Mouse (Mus musculus) right cerebral cortex, adult 18-20 months (tissue): ENCODE results near the gene Epo.
A peak's percentile ranks its signal among the peaks of the same experiment; 100 is the strongest.

ENCODE experiments used
- DNase-seq: peaks from one replicate; pipeline ENCODE4 v3.0.0; 2022; ENCODE audit warnings: mixed read lengths

Gene Epo

GRCm38 (mm10) chr5:137539291-137539801, 6.3 kb upstream of the Epo start:
- DNase-seq, result no peak

- no peak for DNase-seq
These were observed 4.4 kb upstream of the Epo start for GRCm38 (mm10) chr5:137537461-137537860.

GRCm38 (mm10) chr5:137535318-137535717, 2.3 kb upstream of the Epo start:
- no peak for DNase-seq

GRCm38 (mm10) chr5:137534762-137535161, 1.7 kb upstream of the Epo start:
- DNase-seq, result no peak

- DNase-seq, result no peak
These were observed 280 bp downstream of the Epo start for GRCm38 (mm10) chr5:137532808-137533116.

- no peak for DNase-seq
These were observed 773 bp downstream of the Epo start for GRCm38 (mm10) chr5:137532131-137532807.

GRCm38 (mm10) chr5:137531414-137532130, 1.5 kb downstream of the Epo start:
- peak; percentile 53 for DNase-seq

- peak; percentile 91 for DNase-seq
These were observed 2.2 kb downstream of the Epo start for GRCm38 (mm10) chr5:137530588-137531413.

- DNase-seq, result no peak
These were observed 3.0 kb downstream of the Epo start for GRCm38 (mm10) chr5:137530075-137530474.

GRCm38 (mm10) chr5:137529221-137529995, 3.6 kb downstream of the Epo start:
- DNase-seq, result no peak

- no peak for DNase-seq
These were observed 4.6 kb downstream of the Epo start for GRCm38 (mm10) chr5:137528247-137528968.

- DNase-seq, result no peak
These were observed 5.6 kb downstream of the Epo start for GRCm38 (mm10) chr5:137527413-137527812.

- peak; percentile 52 for DNase-seq
These were observed 6.7 kb downstream of the Epo start for GRCm38 (mm10) chr5:137526192-137526936.

- DNase-seq, result no peak
These were observed 7.5 kb downstream of the Epo start for GRCm38 (mm10) chr5:137525511-137525910.

GRCm38 (mm10) chr5:137524671-137525070, 8.4 kb downstream of the Epo start:
- DNase-seq, result no peak

- no peak for DNase-seq
These were observed 8.9 kb downstream of the Epo start for GRCm38 (mm10) chr5:137524251-137524515.

- no peak for DNase-seq
These were observed 9.4 kb downstream of the Epo start for GRCm38 (mm10) chr5:137523396-137524250.

- DNase-seq, result no peak
These were observed 10.3 kb downstream of the Epo start for GRCm38 (mm10) chr5:137522711-137523110.

GRCm38 (mm10) chr5:137521861-137522260, 11.2 kb downstream of the Epo start:
- DNase-seq, result no peak
